Mouse (Mus musculus): ENCODE results near the gene Lrch1.

Gene Lrch1

GRCm38 (mm10) chr14:74884920-74885319 is 62.8 kb downstream of the Lrch1 start:
- no peak for DNase-seq

GRCm38 (mm10) chr14:74884024-74884680 is 63.5 kb downstream of the Lrch1 start:
- peak; percentile 71 for DNase-seq

DNA sequence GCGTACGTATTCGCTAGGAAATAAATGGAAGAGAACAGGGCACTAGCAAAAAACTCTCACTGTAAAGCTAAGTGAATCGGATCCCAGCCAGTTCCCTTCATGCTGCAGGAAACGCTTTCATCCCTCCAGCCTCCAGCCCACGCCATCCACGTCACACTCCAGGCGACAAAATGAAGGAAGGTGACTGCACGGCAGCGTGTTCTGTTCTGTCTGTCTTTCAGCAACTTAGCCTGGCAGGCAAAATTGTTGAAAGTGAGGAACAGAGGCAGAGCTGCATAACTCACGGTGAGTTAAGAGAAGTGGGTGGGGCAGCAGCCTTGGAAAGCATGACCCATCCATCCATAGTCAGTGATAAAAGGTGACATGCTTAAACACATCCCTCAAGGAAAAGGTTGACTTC is 64.5 kb downstream of the Lrch1 start:
- DNase-seq = peak; percentile 34

DNA sequence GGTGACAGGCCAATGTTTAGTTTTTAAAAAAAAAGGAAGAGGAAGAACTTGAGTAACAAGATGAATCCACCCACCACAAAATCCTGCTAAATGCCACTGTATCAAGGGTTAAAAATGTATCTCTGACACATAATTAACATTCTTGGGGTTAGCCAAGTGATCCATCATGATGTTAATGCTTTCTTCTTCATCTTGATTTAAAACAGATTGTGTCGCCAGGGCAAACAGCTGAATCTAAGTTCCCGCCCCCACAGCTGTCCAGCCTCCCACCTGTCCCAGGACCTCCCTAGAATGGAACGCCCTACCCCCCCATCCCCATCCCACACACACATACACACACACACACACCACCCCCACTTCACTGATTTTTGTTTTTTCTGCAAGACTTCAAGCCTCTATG is 64.9 kb downstream of the Lrch1 start:
- no peak for DNase-seq

GRCm38 (mm10) chr14:74880868-74881267 is 66.8 kb downstream of the Lrch1 start:
- no peak for DNase-seq

DNA sequence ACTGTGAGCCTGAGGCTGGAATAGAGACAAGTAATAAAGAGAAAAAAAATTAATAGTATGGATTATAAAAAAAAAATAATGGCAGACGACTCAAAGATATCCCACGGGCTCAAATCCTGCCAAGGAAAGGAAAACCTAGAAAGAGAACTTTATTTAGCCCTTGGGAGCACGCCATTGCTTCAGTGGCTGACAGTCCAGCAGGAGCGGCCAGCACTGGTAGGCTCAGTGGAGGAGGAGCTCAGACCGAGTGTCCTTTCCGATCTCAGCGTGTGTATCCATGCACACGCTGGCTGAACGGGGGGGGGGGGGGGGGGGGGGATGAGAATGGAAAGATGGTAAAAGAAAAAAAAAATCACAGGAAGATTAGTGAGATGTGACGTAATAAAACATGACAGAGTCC is 68.2 kb downstream of the Lrch1 start:
- DNase-seq = no peak

DNA sequence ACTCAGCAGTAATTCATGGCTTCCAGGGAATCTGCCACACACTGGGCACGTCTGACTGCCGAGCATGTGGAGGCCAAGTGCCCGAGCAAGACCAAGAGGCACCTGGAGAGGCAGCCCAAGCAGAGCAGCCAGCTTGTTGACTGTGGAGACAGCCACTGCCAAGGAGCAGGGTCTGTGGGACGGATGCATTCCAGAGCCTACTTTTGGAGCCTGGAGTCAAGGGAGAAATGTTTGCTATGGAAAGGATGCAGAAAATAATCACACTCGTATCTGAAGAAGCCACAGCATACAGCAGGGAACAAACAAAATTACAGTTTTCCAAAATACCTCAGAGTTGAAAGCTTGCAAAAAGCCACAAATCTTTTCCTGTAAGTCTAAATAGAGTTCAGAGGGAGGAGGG is 70.4 kb downstream of the Lrch1 start:
- DNase-seq = no peak

DNA sequence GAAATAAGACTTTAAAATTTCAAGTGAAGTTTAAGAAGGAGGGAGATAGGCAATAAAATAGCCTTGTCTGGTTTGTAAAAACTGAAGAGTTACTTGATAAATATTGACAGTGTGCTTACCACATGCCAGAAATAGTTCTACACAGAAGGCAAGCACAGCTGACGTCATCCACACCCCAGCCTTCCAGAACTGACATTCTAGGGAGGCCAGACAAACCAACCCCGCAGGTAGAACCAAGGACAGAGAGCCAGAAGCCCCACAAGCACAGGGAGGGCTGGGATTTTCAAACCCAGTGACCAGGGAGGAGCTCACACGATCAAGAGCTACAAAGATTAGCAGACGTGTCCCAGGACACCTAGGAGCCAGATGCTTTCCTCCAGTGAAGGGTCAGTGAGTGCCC is 76.5 kb downstream of the Lrch1 start:
- DNase-seq = no peak

- no peak for DNase-seq
Observed at GRCm38 (mm10) chr14:74868902-74869230, 78.8 kb downstream of the Lrch1 start.

- DNase-seq = no peak
Observed at GRCm38 (mm10) chr14:74868188-74868901, 79.3 kb downstream of the Lrch1 start.

- DNase-seq = no peak
Observed at GRCm38 (mm10) chr14:74867076-74868042, 80.3 kb downstream of the Lrch1 start.

DNA sequence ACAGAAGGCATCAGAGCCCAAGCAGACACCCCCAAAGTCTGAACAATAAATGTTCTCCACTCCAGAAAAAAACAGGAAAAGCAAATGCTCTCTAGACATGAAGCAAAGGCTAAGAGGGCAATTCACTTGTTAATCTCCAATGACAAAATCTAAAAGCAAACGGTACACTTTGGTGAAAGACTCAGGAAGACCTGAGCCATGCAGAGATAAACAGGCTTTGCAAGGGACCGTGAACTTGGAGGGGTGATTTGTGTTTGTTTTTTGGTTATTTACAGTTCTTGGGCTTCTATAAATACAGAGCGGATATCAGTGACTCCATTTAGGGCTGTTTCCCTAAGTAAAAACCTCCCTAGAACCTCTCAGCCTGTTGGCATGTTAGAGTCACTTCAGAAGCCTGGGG is 81.9 kb downstream of the Lrch1 start:
- no peak for DNase-seq

DNA sequence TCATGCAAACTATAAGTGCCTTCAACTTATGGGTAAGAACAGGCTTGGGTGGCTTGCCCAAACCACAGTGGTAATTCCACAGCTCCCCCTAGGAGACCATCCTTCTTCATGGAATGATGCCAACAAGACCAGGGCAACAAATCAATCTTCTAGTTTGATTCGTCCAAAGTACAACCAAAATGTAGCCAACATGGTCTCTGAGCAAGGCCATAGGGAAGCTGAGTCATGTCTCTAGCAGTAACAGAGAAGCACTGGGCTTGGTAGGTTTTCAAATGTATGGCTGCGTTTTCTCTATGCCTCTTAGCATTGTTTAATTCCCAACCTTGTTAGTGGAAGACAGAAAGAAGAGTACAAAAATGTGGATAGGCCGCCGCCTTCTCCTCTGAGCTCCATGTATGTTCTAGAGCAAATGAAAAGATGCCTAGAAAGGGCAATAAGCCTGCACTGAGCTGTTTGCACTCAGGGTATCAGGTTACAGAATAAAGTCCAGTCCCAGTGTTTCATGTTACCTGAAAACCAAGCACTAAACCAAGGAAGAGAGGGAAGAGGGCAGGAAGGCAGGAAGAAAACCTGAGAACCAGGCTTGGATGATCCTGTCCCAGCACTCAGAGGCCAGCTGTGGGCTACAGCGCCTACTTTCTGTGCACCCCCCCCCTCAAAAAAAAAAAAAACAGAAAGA is 82.7 kb downstream of the Lrch1 start:
- DNase-seq = no peak

- DNase-seq = no peak
Observed at GRCm38 (mm10) chr14:74861456-74861855, 86.2 kb downstream of the Lrch1 start.

DNA sequence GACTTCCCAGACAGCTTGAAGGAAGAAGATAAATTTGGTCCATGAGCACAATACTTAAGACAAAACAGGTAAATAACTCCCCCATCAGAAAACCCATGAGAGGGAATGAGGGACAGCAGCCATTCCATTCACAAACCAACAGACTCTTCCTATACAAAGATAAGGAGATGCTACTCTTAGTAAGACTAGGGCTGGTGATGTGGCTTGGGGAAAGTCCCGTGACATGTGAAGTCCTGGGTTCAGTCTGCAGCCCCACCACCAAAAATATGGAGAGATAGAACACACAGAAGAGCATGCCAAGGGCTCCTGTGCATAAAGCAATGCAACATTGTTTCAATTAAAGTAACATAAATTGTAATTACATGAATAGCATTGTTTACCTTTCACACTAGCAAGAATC is 88.5 kb downstream of the Lrch1 start:
- DNase-seq = no peak

- DNase-seq = no peak
Observed at GRCm38 (mm10) chr14:74855429-74855828, 92.2 kb downstream of the Lrch1 start.

DNA sequence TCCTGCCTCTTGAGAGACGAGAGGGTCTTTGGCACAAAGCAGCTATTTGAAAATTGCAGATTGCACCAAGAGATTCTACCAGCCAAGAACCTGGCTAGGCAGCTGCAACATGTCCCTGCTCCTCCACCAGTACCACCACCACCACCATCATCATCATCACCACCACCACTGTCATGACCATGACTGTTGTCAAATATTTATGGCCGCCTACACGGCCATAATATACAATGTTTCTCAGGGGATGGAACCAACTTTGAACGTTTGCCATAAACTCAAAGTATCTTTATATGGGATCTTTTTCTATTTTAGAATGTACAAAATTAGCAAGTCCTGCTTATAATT is 93.9 kb downstream of the Lrch1 start:
- no peak for DNase-seq

- peak; percentile 66 for DNase-seq
Observed at GRCm38 (mm10) chr14:74852965-74853758, 94.5 kb downstream of the Lrch1 start.

- DNase-seq = no peak
Observed at GRCm38 (mm10) chr14:74851866-74852265, 95.8 kb downstream of the Lrch1 start.

- no peak for DNase-seq
Observed at GRCm38 (mm10) chr14:74849020-74849419, 98.7 kb downstream of the Lrch1 start.

GRCm38 (mm10) chr14:74848224-74848623 is 99.5 kb downstream of the Lrch1 start:
- DNase-seq = no peak

All from layer of hippocampus, adult 9-11 months (tissue).